Mouse (Mus musculus) lung, postnatal 0 days (tissue): ENCODE measurements around the gene Phlpp1.

Experiments used
- CTCF ChIP-seq: IDR thresholded peaks from 2 replicates; pipeline ENCODE4 v1.5.1; 2016; ENCODE audit warnings: antibody characterized with exemption, mild to moderate bottlenecking
- EP300 ChIP-seq: IDR thresholded peaks from 2 replicates; pipeline ENCODE4 v1.6.1; 2016; ENCODE audit warnings: antibody characterized with exemption, mild to moderate bottlenecking, control low read depth

DNA sequence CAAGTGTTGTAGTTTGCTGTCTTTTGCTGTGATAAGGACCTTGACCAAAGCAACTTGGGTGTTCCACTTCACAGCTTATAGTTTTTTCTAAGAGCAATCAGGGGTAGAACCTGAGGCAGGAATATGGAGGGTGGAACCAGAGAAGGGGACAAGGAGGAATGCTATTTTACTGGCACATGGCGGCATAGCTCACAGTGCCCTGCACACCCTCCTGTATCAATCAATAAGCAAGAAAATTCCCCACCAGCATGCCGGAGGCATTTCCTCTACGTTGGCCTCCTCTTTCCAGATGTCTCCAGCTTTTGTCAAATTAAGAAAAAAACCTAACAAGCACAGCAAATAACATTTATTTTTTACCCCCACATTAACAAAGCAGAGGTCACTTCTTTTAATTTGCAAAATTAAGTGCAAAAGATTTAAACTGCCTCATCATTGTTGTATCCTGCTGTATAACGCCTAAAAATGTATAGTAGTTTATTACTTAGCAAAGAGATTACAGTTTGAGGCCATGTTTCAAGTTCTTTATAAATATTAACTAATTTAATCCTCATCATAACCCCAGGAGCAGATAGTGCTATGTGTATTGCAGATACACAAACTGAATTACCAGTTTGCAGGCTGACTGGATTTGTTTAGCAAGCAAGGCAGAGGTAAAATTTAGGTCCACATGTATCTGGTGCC, 13.4 kb downstream of the Phlpp1 start:
- TF ChIP-seq EP300 (no peak), CTCF (no peak)
